Mouse (Mus musculus) retina, postnatal 1 day (tissue): ENCODE results near the gene Sipa1l1.
A peak's percentile ranks its signal among the peaks of the same experiment; 100 is the strongest.

Experiments used
- DNase-seq: peaks from one replicate; pipeline ENCODE4 v3.0.0-alpha.2; 2012

The Sipa1l1 gene

GRCm38 (mm10) chr12:82213056-82213455 lies 43.9 kb downstream of the Sipa1l1 start:
- no peak for DNase-seq

DNA sequence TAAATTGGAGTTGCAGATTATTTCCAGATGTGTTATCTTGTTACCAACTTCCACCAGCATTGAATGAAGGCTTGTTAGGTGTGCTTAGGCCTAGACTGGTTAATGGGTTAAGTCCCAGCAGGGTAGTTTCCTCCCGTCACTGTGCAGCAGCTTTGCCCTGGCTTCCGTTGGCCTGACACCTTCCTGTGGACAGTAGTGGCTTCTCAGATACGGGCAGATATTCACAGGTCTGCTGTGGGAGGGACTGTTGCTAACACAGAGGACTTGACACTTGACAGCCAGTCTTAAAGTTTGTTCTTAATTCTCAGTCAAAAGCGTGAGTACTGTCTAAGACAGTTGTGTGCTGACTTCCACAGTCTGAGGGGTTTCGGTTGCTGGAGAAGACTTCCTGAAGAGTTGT lies 45.8 kb downstream of the Sipa1l1 start:
- no peak for DNase-seq

DNA sequence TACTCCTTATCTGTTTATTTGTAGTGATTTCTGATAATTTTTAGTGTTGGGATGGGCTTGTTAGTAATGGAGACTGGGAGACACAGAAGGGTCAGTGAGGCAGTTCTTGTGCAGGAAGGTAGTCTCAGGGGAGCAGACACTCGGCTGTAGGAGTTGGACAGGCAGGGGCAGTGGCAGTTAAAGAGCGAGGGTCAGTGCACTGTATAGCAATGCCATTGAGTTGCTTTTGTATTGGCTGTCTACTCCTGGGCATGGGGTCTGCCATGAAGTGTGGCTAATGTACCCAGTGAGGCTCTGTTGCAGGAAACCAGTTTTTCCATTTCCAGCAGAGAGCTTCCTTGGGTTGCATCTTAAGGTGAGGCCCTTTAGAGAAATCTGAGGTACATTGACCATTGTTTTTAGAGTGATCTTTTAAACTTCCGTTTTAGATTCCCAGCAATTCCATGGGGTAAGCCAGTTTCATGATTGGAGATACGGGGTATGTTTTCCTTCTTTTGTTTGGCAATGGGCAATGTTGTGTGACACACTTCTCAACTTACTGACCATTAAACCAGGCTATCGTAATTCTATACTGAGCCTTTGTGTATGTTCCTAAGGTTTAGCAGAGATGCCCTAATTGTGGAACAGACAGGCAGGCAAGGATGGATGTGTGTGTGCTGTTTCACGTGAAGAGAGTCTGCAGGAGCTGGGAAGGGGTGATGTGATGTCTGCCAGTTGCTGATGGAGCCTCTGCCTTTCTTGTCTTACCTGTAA lies 47.9 kb downstream of the Sipa1l1 start:
- DNase-seq, result no peak

- no peak for DNase-seq
Measured at GRCm38 (mm10) chr12:82218201-82218600, 49.1 kb downstream of the Sipa1l1 start.

GRCm38 (mm10) chr12:82220367-82221089 lies 51.4 kb downstream of the Sipa1l1 start:
- no peak for DNase-seq

DNA sequence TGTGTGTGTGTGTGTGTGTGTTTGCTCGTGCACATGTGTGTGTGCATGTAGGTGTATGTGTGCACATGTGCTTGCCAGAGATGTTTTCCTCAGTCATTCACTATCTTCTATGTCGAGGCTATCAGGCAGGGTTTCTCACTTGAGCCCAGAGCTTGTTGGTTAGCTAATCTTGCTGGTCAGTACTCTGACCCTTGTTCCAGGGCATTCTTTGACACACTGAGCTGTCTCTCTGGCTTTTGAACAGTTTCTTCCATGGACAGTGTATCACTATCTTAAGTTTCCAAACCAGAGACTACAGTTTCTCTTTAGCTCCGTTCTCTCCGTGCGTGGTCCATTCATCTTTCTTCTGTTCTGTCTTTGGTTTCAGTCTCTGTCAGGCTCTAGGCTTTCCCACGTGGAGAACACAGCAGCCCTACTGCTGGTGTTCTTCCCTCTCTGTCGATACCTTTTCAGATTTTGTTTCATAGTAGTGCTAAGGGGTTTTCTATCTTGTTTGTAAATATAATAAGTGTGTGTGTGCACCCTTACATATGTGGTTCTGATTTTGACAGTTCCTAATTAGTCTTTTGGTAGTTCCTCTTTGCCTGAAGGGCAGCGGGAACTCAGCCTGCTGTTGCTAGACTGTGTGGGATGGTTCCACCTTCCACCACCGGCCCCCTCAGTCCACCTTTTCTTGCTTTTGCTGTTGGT lies 54.2 kb downstream of the Sipa1l1 start:
- no peak for DNase-seq

GRCm38 (mm10) chr12:82224848-82225247 lies 55.7 kb downstream of the Sipa1l1 start:
- no peak for DNase-seq

- DNase-seq, result no peak
Measured at GRCm38 (mm10) chr12:82225278-82225677, 56.2 kb downstream of the Sipa1l1 start.

DNA sequence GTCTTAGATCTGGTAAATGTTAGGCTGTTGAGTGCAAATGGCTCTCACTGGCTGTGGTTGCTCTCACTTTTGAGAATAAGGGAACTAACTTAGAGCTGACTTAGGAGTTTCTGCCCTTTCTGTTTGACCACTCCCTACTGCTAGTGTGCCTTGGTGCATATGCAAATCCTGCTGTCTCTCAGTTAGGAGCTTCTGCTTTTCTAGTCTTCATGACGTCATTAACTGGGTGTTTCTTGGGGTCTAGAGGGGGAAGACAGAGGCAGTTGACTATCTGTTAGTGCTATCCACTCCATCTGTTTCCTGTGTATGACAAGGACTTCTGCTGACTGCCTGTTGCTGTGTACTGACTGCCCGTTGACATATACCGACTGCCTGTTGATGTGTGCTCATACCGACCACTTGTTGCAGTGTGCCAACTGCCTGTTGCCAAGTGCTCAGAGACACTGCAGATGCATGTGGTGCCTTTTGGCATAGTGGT lies 56.7 kb downstream of the Sipa1l1 start:
- DNase-seq, result no peak

DNA sequence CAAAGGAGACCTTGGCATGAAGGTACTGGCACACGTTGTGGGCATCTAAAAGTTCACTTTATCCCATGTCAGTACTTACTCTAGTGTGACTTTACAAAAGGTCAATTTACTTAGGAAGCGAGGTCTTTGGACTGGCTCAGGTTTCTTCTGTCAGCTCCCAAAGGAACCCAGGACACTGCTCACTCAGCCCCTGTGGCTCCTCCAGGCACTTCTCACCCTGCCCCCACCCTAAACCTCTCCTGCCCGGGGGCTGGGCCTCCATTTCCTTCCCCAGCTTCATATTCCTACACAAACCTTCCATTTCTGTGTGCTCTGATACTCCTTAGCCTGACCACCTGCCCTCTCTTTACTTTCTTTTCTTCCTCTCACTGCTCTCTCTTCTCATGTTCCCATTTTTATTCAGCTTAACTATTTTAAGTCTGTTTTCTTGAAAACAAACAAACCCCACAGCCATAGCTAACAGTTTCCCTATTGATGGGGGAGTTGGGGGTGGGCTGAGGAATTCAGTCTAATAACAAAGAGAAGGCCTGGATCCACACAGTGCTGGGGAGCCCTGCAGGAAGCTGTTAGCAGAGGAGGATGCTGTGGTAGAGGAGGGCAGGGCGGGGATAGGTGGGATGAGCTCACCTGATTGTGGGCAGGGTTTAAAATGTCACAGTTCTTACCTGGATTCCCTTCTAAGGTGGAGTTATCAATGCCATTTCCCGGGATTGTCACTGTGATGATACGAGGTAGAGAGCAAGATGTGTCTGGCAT lies 57.4 kb downstream of the Sipa1l1 start:
- no peak for DNase-seq

DNA sequence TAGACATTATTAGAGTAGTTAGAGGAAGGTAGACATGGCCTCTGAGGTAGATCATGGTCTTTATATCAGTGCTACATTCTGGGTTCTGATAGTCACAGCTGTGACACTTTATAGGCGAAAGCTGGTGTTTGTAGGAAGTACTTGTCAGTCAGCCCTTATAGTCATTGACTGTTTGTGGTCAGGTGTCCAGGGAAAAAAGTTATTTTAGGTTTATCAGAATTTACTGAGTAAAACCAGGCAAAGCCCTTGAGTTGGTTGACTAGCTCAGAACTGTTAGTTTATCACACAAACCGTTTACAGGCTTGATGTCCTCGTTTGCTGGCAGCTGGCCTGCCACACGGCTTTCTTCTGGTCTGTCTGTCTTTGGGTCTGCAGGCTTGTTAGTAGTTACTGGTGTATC lies 61.0 kb downstream of the Sipa1l1 start:
- no peak for DNase-seq

DNA sequence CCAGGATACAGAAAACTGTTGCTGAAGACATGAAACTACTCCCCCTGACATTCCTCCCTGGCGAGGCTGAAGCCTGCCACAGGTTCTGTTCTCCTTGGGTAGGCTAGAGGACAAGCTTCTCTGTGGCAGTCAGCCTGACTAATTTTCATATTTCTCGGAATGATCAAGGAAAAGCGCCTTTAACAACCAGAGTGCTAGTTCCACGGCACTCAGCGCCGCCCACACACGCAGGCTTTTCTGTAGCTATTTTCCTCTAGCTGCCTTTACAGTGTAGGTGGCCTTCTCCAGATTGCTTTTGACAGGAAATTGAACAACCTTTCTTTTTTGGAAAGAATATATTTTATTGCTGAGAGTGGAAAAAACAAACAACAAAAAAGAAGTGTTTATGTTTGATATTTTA lies 62.1 kb downstream of the Sipa1l1 start:
- DNase-seq, result no peak

- DNase-seq, result no peak
Measured at GRCm38 (mm10) chr12:82233177-82233576, 64.1 kb downstream of the Sipa1l1 start.

GRCm38 (mm10) chr12:82234463-82235223 lies 65.5 kb downstream of the Sipa1l1 start:
- peak; percentile 44 for DNase-seq

- DNase-seq, result no peak
Measured at GRCm38 (mm10) chr12:82237095-82237494, 68.0 kb downstream of the Sipa1l1 start.

- DNase-seq, result no peak
Measured at GRCm38 (mm10) chr12:82237946-82238345, 68.8 kb downstream of the Sipa1l1 start.

- no peak for DNase-seq
Measured at GRCm38 (mm10) chr12:82240674-82241073, 71.6 kb downstream of the Sipa1l1 start.

GRCm38 (mm10) chr12:82245219-82245618 lies 76.1 kb downstream of the Sipa1l1 start:
- DNase-seq, result no peak

- no peak for DNase-seq
Measured at GRCm38 (mm10) chr12:82246422-82246821, 77.3 kb downstream of the Sipa1l1 start.

DNA sequence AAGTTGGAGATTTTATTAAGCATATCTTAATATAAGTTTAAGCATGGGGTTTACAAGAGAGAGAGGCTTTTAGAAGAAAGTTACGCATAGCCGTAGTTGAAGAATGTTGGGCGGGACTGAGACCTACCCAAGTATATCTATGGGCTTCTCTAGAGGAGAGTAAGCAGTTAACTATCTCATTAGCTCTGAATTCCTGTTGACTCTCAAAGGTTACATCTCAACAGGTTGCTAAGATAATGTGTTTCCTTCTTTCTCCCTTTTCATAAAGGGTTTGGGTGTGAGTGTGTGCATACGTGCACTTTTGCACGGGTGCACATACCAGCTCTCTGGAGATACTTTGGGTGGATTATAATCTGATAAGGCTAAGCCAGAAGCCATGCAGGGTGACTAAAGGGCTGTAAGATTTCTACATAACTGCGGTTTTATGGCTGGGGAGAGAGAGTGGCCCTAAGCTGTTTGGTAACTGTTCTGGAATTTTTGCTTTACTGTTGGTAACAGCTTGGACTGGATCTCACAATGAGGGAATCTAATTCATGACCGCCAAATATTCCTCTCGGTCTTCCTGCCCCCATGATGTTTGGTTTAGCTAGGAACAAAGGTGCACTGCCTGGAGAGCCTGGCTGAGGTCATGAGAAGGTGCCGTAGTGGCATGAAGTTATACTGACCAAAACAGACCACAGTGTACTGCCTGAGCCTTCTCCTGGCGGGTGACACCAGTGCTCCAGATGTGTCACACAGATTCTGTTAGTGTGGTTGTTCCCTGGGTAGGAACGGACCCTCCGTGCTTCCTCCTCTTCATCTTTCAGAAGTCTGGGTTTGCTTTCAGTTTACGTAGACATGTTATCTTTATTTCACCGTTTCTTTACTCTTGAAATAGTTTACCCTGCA lies 78.5 kb downstream of the Sipa1l1 start:
- DNase-seq, result no peak

- no peak for DNase-seq
Measured at GRCm38 (mm10) chr12:82248501-82248900, 79.4 kb downstream of the Sipa1l1 start.
